Mouse (Mus musculus) neural tube, embryonic 10.5 days (tissue): ENCODE data around the gene Rbfox1.

ENCODE experiments used
- DNase-seq: peaks from one replicate; pipeline ENCODE4 v3.0.0-alpha.2; 2017; ENCODE audit warnings: low spot score; ENCODE audit errors: extremely low spot score

The Rbfox1 gene

GRCm38 (mm10) chr16:5992045-5993011 is 107.2 kb downstream of the Rbfox1 start:
- no peak for DNase-seq

GRCm38 (mm10) chr16:5997136-5997535 is 112.0 kb downstream of the Rbfox1 start:
- DNase-seq, result no peak

DNA sequence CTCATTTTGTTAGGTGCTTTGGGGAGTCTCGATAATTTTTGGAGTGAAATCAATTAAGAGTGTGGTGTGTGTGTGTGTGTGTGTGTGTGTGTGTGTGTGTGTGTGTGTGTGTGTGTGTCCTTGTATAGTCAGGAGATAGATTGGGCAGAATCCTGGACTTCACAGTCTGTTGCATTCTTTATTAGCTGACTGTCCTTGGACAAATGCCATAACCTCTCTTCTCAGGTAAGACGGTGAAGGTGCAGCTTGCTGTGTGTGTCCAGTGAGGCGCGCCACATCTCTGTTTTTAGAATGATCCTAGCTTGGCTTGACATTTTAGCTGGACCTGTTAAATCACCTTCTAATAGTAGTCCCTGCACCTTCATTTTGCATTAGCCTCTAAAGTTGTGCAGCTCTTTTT is 112.5 kb downstream of the Rbfox1 start:
- no peak for DNase-seq

DNA sequence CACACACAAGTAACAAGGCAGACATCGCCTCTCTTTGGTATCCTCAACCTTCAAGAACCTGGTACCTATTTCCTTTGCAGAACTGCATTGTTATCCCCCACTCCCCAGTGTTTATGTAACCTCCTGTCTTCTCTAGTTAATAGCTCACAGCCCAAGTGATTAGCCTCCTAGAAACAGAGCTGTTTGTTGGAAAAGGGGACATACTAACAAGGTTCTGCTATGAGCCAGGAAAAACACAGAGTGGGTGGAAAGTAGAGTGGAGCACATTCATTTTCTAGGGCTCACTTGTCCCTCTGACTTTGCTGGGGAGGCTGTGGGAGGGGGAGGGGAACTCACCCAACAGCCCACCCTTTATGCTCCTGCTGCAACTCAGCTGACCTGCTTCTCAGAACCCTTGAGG is 114.9 kb downstream of the Rbfox1 start:
- no peak for DNase-seq

DNA sequence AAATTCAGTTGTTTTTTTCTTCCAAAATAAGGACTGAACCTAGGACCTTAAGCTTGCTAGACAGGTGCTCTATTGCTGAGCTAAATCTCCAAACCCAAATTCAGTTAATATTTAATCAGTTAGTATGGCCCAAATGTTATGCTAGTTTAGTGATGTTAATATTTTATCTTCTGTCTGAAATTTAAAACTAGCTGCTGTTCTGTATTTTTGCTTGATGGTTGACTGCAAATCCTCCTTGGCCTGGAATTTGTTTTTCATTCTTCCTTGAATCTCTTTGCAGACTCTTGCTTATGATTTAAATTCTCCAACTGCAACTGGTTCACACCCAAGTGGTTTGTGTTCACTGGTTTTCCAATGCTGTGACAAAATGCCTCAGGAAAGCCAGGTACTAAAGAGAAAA is 121.8 kb downstream of the Rbfox1 start:
- DNase-seq, result no peak

DNA sequence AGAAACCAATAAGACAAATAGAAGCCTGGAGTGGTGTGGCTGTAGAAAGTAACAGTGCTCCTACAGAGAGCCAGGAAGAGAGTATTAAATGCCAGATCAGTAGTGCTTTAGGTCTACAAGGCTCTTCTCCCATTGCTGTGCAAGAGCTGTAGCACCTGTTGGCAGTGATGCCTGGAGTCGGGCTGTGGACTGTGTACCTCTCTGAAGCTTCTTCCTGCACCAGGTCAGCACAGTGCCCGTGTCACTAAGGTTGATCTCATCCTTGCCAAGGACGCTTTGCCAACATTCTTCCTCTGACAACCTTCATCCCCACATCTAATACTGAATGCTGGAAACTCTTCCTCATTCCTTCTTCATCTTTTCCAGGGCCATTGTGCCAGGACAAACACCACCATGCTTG is 127.7 kb downstream of the Rbfox1 start:
- no peak for DNase-seq

- peak; percentile 63 for DNase-seq
Measured at GRCm38 (mm10) chr16:6018639-6019038, 133.5 kb downstream of the Rbfox1 start.

GRCm38 (mm10) chr16:6019361-6019760 is 134.2 kb downstream of the Rbfox1 start:
- no peak for DNase-seq

DNA sequence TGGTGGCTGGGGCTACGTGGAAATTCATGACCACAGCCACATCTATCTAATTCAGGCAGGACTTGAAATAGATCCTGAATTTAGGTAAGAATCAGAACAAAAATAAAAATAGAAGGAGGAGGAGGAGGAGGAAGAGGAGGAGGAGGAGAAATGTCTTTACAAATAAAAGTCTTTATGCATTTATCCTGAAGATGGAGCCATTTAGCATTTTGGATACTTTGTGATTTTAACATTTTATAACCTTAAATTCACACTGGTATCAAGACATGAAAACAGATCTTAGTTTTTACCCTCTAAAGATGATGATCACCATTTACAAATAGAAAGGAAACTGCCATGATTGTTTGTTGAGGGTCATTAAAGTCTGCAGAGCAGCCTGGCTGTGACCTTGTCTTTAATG is 146.1 kb downstream of the Rbfox1 start:
- no peak for DNase-seq

DNA sequence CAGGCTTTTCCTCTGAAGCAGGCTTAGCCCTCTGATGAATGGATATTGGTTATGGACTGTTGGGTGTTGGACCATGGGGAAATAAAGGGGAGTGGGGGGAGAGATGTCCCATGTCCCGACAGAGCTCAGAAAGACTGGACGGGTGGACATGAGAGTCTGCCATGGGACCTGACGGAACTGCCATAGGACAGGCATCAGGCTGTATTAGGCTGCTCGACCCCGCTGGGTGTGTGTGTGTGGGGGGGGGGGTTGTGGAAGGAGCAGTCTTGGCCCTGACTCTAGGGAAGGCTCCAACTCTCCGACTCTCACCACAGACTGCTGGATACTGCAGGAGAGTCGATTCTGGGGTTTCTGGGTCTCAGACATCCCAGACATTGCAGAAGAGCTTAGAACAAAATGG is 147.4 kb downstream of the Rbfox1 start:
- no peak for DNase-seq

DNA sequence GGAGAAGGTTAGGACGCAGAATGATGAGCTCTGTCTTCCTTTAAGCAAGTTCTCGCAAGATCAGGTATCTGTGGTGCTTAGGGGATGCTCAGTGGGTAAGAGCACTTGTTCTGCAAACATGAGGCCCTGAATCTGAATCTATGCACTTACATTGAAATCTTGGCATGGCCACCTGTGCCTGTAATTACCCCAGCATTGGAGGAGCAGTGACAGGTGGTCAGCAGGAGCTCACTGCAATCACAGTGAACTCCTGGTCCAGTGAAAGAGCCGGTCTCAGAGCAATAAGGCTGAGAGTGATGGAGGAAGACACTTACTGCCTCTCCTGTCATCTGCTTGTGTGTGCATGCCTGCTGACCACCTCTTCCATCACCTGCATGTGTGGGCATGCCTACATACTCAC is 149.7 kb downstream of the Rbfox1 start:
- DNase-seq, result no peak

DNA sequence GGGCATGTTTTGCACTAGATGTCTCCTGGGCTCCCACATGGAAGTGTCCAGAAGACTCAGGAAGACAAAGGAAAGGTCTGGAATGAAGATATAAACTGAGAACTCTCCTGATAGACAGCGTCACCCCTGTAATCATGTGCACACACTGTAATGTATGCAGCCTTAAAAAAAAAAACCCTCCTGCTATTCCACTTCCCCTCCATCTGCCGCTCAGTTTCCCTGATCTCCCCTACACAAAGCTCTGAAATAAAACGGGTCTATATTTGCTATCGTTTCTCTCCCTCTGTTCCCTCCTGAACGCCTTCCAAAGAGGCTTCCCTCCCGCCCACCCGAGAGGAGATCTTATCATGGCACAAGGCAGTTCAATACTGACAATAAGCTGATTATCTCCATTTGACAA is 151.9 kb downstream of the Rbfox1 start:
- no peak for DNase-seq

DNA sequence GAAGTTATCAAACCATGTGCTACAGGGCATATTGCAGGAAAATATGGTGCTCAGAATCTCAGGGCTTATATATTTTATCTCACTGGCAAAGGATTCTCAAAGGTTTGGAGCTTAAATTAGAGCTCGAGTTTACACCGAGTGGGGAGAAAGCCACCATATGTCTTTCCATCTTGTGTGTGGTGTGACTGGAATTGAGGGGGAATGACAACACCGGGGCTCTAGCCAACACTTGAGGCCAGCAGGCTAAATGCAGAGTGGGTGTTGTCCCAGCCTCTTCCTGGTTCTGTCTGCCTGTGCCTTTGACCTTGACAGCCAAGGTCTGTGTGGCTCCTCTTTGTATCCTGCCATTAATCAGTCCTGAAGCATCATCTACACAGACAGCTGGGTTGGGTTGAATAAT is 157.6 kb downstream of the Rbfox1 start:
- DNase-seq, result no peak

- no peak for DNase-seq
Measured at GRCm38 (mm10) chr16:6048601-6049000, 163.4 kb downstream of the Rbfox1 start.

GRCm38 (mm10) chr16:6062495-6062894 is 177.3 kb downstream of the Rbfox1 start:
- DNase-seq, result no peak

DNA sequence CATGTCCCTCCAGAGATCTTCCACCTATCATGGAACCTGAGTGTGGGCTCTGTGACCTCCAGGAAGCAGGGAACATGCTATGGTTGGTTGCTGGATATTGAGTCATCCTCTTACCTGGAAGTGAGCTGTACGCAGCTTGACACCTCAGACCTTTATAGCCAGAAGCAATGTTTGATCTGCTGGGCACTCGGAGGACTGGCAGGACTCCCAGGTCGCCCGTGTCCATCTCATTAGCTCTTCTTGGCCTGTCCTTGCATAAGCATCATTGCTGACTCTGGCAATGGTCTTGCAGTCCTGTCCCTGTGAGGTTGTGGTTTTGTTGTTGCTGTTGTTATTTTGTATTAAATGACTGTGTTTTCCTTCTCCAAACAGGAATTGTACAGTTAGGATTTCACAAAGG is 180.3 kb downstream of the Rbfox1 start:
- no peak for DNase-seq

- DNase-seq, result no peak
Measured at GRCm38 (mm10) chr16:6075442-6076050, 190.4 kb downstream of the Rbfox1 start.

DNA sequence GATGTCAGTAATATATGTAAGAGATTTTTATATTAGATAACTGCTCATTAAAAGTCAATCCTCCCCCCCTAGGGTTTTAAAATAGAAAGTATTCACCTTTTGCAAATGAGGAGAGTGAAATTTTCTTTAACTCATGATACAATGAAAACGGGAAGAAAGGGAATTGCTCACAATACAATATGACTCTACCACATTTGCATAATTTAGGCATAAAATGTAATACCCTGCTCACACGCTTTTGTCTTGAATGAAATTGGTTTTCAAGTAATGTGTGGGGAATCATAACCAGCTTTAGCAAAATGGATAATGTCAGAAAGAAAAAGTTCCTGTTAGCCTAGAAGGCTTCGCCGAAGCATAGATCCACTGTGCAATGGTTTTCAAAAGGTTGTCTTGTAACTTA is 193.9 kb downstream of the Rbfox1 start:
- DNase-seq, result no peak

DNA sequence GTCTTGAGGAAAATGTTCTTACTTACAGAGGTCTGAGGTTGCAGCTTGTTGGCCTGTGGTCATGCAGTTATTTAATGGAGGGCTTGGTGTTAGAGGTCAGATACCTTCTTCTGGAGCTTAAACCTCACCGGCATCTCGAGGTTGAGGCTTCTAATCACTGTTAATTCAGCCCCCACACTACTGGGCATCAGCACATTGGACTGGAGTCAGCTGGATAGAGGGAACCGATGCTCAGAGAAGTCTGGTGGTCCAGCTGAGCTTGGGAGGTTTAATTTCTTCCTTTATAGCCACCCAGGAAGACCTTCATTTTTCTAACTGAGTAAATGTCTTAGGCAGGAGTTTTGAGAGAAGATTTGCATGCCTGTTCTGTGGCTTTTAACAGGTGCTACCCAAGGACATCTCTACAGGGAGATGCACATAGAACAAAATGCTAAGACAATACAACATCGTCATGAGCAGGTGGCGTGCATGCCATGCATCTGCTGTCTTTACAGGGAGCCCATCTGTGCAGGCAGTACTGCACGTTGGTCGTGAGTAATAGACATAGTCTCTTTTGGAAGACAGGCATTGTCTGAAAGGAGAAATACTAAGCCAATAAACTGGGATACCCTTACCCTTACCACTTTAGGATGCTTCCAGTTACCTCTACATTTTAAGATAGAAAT is 199.7 kb downstream of the Rbfox1 start:
- DNase-seq, result no peak

GRCm38 (mm10) chr16:6086200-6086599 is 201.0 kb downstream of the Rbfox1 start:
- DNase-seq, result no peak

DNA sequence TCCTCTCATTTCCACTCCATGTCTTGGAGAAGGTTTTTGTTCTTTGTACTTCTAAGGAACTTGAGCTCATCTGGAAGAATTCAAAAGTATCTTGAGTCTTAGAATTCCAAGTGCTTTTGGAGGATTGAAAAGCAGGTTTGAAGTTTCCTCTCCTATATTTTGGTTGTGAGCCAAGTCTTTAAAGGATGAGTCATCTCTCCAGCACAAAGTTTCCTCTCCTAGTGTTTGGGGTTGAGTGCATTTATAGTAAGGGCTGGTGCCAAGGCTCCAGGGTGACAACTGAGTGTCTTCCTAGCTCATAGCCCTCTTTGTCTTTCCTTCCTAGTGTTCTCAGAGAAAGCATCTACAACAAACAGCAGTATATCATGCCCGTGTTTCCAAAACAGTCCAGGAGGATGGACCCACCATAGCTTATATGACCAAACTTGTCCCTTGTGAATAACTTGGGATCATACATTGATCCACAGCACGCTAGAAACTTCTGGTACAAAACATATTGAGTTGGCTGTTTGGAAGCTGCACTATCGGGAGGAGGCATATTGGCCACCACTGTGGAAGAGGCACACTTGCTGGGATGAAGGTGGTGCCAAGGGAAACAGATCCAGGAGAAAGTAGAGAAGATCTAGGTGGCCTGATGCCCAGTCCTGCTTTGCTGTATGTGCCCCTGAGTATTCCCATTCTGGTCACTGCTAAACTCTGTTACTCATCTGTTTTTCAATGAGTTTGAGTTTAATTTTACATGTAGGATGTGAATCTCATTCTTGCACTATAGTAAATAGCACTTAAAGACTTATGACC is 206.4 kb downstream of the Rbfox1 start:
- DNase-seq, result no peak
